Mouse (Mus musculus) 3134 (cell line): ENCODE results near the gene Prkcb.

Experiments used
- DNase-seq: peaks from one replicate; pipeline ENCODE4 v3.0.0-alpha.2; 2011; ENCODE audit warnings: low spot score; ENCODE audit not compliant: insufficient read length; ENCODE audit errors: extremely low read depth

Gene Prkcb

GRCm38 (mm10) chr7:122357847-122358246 is 69.3 kb downstream of the Prkcb start:
- peak; percentile 5 for DNase-seq

GRCm38 (mm10) chr7:122366635-122367034 is 78.1 kb downstream of the Prkcb start:
- DNase-seq, result no peak

- no peak for DNase-seq
Measured at GRCm38 (mm10) chr7:122367303-122368007, 78.9 kb downstream of the Prkcb start.

GRCm38 (mm10) chr7:122370488-122370887 is 81.9 kb downstream of the Prkcb start:
- no peak for DNase-seq

GRCm38 (mm10) chr7:122371947-122372346 is 83.4 kb downstream of the Prkcb start:
- DNase-seq, result no peak

- DNase-seq, result no peak
Measured at GRCm38 (mm10) chr7:122372349-122372748, 83.8 kb downstream of the Prkcb start.

- no peak for DNase-seq
Measured at GRCm38 (mm10) chr7:122376845-122377244, 88.3 kb downstream of the Prkcb start.

- DNase-seq, result no peak
Measured at GRCm38 (mm10) chr7:122377967-122378366, 89.4 kb downstream of the Prkcb start.

GRCm38 (mm10) chr7:122378473-122378872 is 89.9 kb downstream of the Prkcb start:
- DNase-seq, result peak; percentile 9

GRCm38 (mm10) chr7:122379292-122379691 is 90.7 kb downstream of the Prkcb start:
- no peak for DNase-seq

GRCm38 (mm10) chr7:122380336-122381130 is 92.0 kb downstream of the Prkcb start:
- no peak for DNase-seq

- DNase-seq, result no peak
Measured at GRCm38 (mm10) chr7:122381560-122381959, 93.0 kb downstream of the Prkcb start.

- DNase-seq, result no peak
Measured at GRCm38 (mm10) chr7:122383260-122383659, 94.7 kb downstream of the Prkcb start.

- DNase-seq, result no peak
Measured at GRCm38 (mm10) chr7:122384891-122385290, 96.3 kb downstream of the Prkcb start.

GRCm38 (mm10) chr7:122386567-122386966 is 98.0 kb downstream of the Prkcb start:
- no peak for DNase-seq

GRCm38 (mm10) chr7:122387896-122388295 is 99.3 kb downstream of the Prkcb start:
- no peak for DNase-seq

- DNase-seq, result no peak
Measured at GRCm38 (mm10) chr7:122388858-122389257, 100.3 kb downstream of the Prkcb start.

- DNase-seq, result no peak
Measured at GRCm38 (mm10) chr7:122389633-122390032, 101.1 kb downstream of the Prkcb start.

- DNase-seq, result no peak
Measured at GRCm38 (mm10) chr7:122390200-122390599, 101.6 kb downstream of the Prkcb start.

- DNase-seq, result no peak
Measured at GRCm38 (mm10) chr7:122390683-122391082, 102.1 kb downstream of the Prkcb start.

GRCm38 (mm10) chr7:122391382-122391781 is 102.8 kb downstream of the Prkcb start:
- no peak for DNase-seq

GRCm38 (mm10) chr7:122393964-122394363 is 105.4 kb downstream of the Prkcb start:
- no peak for DNase-seq
